Mouse (Mus musculus) neutrophil, adult 65 days (primary cell): ENCODE measurements around the gene Sult2a6. TPM values are rescaled to one million over a fixed set of nuclear protein-coding genes. Genes with fewer than 3 reads are reported as not detected.

Experiments
- total RNA-seq: library from RNA; stranded (reverse); gene quantifications from 2 replicates; pipeline ENCODE4 v1.2.4, GENCODE M21; 2023

Sult2a6 gene
- not detected in 2 replicates for total RNA-seq

DNA sequence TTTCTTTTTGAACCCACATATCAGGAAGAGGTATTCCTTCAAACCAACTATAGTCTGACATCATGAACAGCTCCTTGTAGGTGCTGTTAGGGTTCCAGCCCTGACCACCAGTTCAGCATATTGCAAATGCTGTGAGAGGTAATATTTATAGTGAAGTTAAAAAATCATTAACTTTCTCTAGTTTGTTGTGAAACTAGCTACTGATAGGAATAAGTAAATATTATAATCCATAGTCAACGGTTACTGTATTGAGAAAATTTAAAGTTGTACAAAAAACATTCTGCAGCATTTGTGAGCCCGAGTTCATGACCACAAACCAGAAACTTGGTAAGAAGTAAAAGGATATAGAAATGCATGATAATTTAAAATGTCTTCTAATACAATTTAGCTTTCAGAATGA lies at the start of gene Sult2a6:
TSS of gene Sult2a6 (minus strand) at position 101 of the 400 bp plus-strand sequence.

Other genes starting within 250 kb of the Sult2a6 start
- gene Sult2a3, start 131.8 kb downstream of the Sult2a6 start, total RNA-seq = not detected in 2 replicates
- not detected in 2 replicates for gene Obox8, start 78.7 kb upstream of the Sult2a6 start, total RNA-seq
- gene Sult2a8, start 191.9 kb upstream of the Sult2a6 start, total RNA-seq = not detected in 2 replicates
- not detected in 2 replicates for gene Sult2a7, start 239.4 kb upstream of the Sult2a6 start, total RNA-seq